Mouse (Mus musculus): ENCODE measurements around the gene Srsf12. TPM values are rescaled to one million over a fixed set of nuclear protein-coding genes. Genes with fewer than 3 reads are reported as not detected.

Gene Srsf12
- polyA plus RNA-seq (2016; fragmentation: Nextera tagmentation; extraction: Ambion mirVana), result 2.2 and 3.3 TPM in 2 replicates

- H3K36me3 ChIP-seq, result no peaks in the 10 kb centered on the region
- H3K4me1 ChIP-seq (replicated peaks), result peaks cover 7% of the 10 kb centered on the region; the same call in 1 of the 2 replicates
- H3K27me3 ChIP-seq (replicated peaks), result no peaks in the 10 kb centered on the region; the same call in 1 of the 2 replicates
- H3K9ac ChIP-seq, result peak within 1 kb of the TSS; percentile 72
- peak within 1 kb of the TSS; percentile 56 for H3K4me3 ChIP-seq
- no peak within 1 kb of the TSS for H3K27ac ChIP-seq (ENCODE audit: poor library complexity, severe bottlenecking)
- peaks cover 5% of the 10 kb centered on the region for H3K9me3 ChIP-seq (replicated peaks)
- 3% methylated on average over 65 of the region's 65 CpGs for WGBS
- ATAC-seq (ENCODE audit: insufficient number of reproducible peaks, low FRiP score), result peak; percentile 66
- H3K4me2 ChIP-seq, result peak within 1 kb of the TSS; percentile 94
These were observed at the start of gene Srsf12 for GRCm38 (mm10) chr4:33208881-33209841. Srsf12 (plus strand) TSS chr4:33208991.

- H3K36me3 ChIP-seq, result 0 out of 2 replicates have a peak, but pooled peaks cover 7% of the 10 kb centered on the region
- H3K9me3 ChIP-seq (replicated peaks), result no peaks in the 10 kb centered on the region
- no peak overlapping the region for H3K4me2 ChIP-seq
- no peak for ATAC-seq (ENCODE audit: insufficient number of reproducible peaks, low FRiP score)
- no peak overlapping the region for H3K9ac ChIP-seq
- H3K4me1 ChIP-seq (replicated peaks), result 0 out of 2 replicates have a peak, but pooled peaks cover 4% of the 10 kb centered on the region
- H3K27me3 ChIP-seq (replicated peaks), result 0 out of 2 replicates have a peak, but pooled peaks cover 2% of the 10 kb centered on the region
- H3K27ac ChIP-seq (ENCODE audit: poor library complexity, severe bottlenecking), result no peak overlapping the region
- no peak overlapping the region for H3K4me3 ChIP-seq
- WGBS, result 81% methylated on average over 5 of the region's 5 CpGs
These were observed 25.3 kb upstream of the Srsf12 start for GRCm38 (mm10) chr4:33183477-33183876.

- H3K27me3 ChIP-seq (replicated peaks), result no peaks in the 10 kb centered on the region
- no peak overlapping the region for H3K9ac ChIP-seq
- H3K36me3 ChIP-seq, result 0 out of 2 replicates have a peak, but pooled peaks cover 4% of the 10 kb centered on the region
- H3K4me1 ChIP-seq (replicated peaks), result 0 out of 2 replicates have a peak, but pooled peaks cover 6% of the 10 kb centered on the region
- ATAC-seq (ENCODE audit: insufficient number of reproducible peaks, low FRiP score), result no peak
- no peak overlapping the region for H3K27ac ChIP-seq (ENCODE audit: poor library complexity, severe bottlenecking)
- WGBS, result 18% methylated on average over 9 of the region's 9 CpGs
- H3K4me3 ChIP-seq, result peak overlapping the region; percentile 82; the same call in 1 of the 2 replicates
- no peaks in the 10 kb centered on the region for H3K9me3 ChIP-seq (replicated peaks)
- peak overlapping the region; percentile 96 for H3K4me2 ChIP-seq
These were observed 20.6 kb upstream of the Srsf12 start for GRCm38 (mm10) chr4:33188164-33188563.

- H3K9me3 ChIP-seq (replicated peaks), result no peaks in the 10 kb centered on the region
- peak; percentile 88 for ATAC-seq (ENCODE audit: insufficient number of reproducible peaks, low FRiP score)
- WGBS, result under 1% methylated on average over 110 of the region's 123 CpGs
- H3K4me2 ChIP-seq, result peak overlapping the region; percentile 96
- H3K4me3 ChIP-seq, result peak overlapping the region; percentile 82
- 0 out of 2 replicates have a peak, but pooled peaks cover 3% of the 10 kb centered on the region for H3K36me3 ChIP-seq
- H3K27ac ChIP-seq (ENCODE audit: poor library complexity, severe bottlenecking), result peak overlapping the region; percentile 84
- H3K4me1 ChIP-seq (replicated peaks), result 0 out of 2 replicates have a peak, but pooled peaks cover 6% of the 10 kb centered on the region
- peak overlapping the region; percentile 73 for H3K9ac ChIP-seq
- H3K27me3 ChIP-seq (replicated peaks), result no peaks in the 10 kb centered on the region
These were observed 19.7 kb upstream of the Srsf12 start for GRCm38 (mm10) chr4:33188781-33189734.

- Histone ChIP-seq H3K4me1 (replicated peaks) (0 out of 2 replicates have a peak, but pooled peaks cover 6% of the 10 kb centered on the region), H3K4me2 (peak within 1 kb of the TSS; percentile 96), H3K9me3 (replicated peaks) (peaks cover under 1% of the 10 kb centered on the region; the same call in 1 of the 2 replicates), H3K9ac (peak within 1 kb of the TSS; percentile 73), H3K36me3 (0 out of 2 replicates have a peak, but pooled peaks cover 3% of the 10 kb centered on the region), H3K4me3 (peak within 1 kb of the TSS; percentile 82), H3K27me3 (replicated peaks) (no peaks in the 10 kb centered on the region), H3K27ac (ENCODE audit: poor library complexity, severe bottlenecking) (peak within 1 kb of the TSS; percentile 84)
- ATAC-seq (ENCODE audit: insufficient number of reproducible peaks, low FRiP score), result no peak
- WGBS, result 16% methylated on average over 6 of the region's 6 CpGs
These were observed 19.1 kb upstream of the Srsf12 start, which contains the start of gene Pm20d2 for GRCm38 (mm10) chr4:33189735-33190036. Pm20d2 (minus strand) TSS chr4:33189737.

- H3K4me3 ChIP-seq, result no peak overlapping the region
- no peaks in the 10 kb centered on the region for H3K4me1 ChIP-seq (replicated peaks)
- no peak for ATAC-seq (ENCODE audit: insufficient number of reproducible peaks, low FRiP score)
- no peak overlapping the region for H3K9ac ChIP-seq
- H3K27me3 ChIP-seq (replicated peaks), result no peaks in the 10 kb centered on the region
- WGBS, result 18% methylated on average over 2 of the region's 2 CpGs
- H3K27ac ChIP-seq (ENCODE audit: poor library complexity, severe bottlenecking), result no peak overlapping the region
- no peaks in the 10 kb centered on the region for H3K36me3 ChIP-seq
- H3K9me3 ChIP-seq (replicated peaks), result peaks cover 4% of the 10 kb centered on the region; the same call in 1 of the 2 replicates
- H3K4me2 ChIP-seq, result no peak overlapping the region
These were observed 10.7 kb upstream of the Srsf12 start for GRCm38 (mm10) chr4:33198117-33198516.

- Histone ChIP-seq H3K4me2 (no peak overlapping the region), H3K27ac (ENCODE audit: poor library complexity, severe bottlenecking) (no peak overlapping the region), H3K9ac (no peak overlapping the region), H3K9me3 (replicated peaks) (no peaks in the 10 kb centered on the region), H3K4me3 (no peak overlapping the region), H3K4me1 (replicated peaks) (peaks cover 7% of the 10 kb centered on the region; the same call in 1 of the 2 replicates), H3K27me3 (replicated peaks) (no peaks in the 10 kb centered on the region), H3K36me3 (no peaks in the 10 kb centered on the region)
- 3% methylated on average over 4 of the region's 4 CpGs for whole genome bisulfite sequencing
- no peak for ATAC-seq (ENCODE audit: insufficient number of reproducible peaks, low FRiP score)
These were observed 4.1 kb upstream of the Srsf12 start for GRCm38 (mm10) chr4:33204682-33205081.

- no peaks in the 10 kb centered on the region for H3K36me3 ChIP-seq
- ATAC-seq (ENCODE audit: insufficient number of reproducible peaks, low FRiP score), result no peak
- H3K27me3 ChIP-seq (replicated peaks), result no peaks in the 10 kb centered on the region; the same call in 1 of the 2 replicates
- WGBS, result 81% methylated on average over 2 of the region's 2 CpGs
- H3K4me1 ChIP-seq (replicated peaks), result peaks cover 7% of the 10 kb centered on the region; the same call in 1 of the 2 replicates
- no peak overlapping the region for H3K9ac ChIP-seq
- H3K4me2 ChIP-seq, result no peak overlapping the region
- H3K27ac ChIP-seq (ENCODE audit: poor library complexity, severe bottlenecking), result no peak overlapping the region
- no peak overlapping the region for H3K4me3 ChIP-seq
- 0 out of 2 replicates have a peak, but pooled peaks cover under 1% of the 10 kb centered on the region for H3K9me3 ChIP-seq (replicated peaks)
These were observed 1.2 kb upstream of the Srsf12 start for GRCm38 (mm10) chr4:33207551-33207950.

GRCm38 (mm10) chr4:33221847-33222246, 13.1 kb downstream of the Srsf12 start:
- Histone ChIP-seq H3K4me3 (no peak overlapping the region), H3K9ac (no peak overlapping the region), H3K27me3 (replicated peaks) (no peaks in the 10 kb centered on the region), H3K4me1 (replicated peaks) (no peaks in the 10 kb centered on the region), H3K27ac (ENCODE audit: poor library complexity, severe bottlenecking) (no peak overlapping the region), H3K4me2 (no peak overlapping the region), H3K36me3 (no peaks in the 10 kb centered on the region), H3K9me3 (replicated peaks) (no peaks in the 10 kb centered on the region)
- WGBS, result 52% methylated on average over 1 of the region's 1 CpGs
- no peak for ATAC-seq (ENCODE audit: insufficient number of reproducible peaks, low FRiP score)

- WGBS, result 71% methylated on average over 7 of the region's 7 CpGs
- H3K27ac ChIP-seq (ENCODE audit: poor library complexity, severe bottlenecking), result no peak overlapping the region
- no peaks in the 10 kb centered on the region for H3K9me3 ChIP-seq (replicated peaks)
- no peaks in the 10 kb centered on the region for H3K27me3 ChIP-seq (replicated peaks)
- no peak overlapping the region for H3K4me3 ChIP-seq
- H3K4me2 ChIP-seq, result no peak overlapping the region
- no peaks in the 10 kb centered on the region for H3K4me1 ChIP-seq (replicated peaks)
- no peak overlapping the region for H3K9ac ChIP-seq
- no peak for ATAC-seq (ENCODE audit: insufficient number of reproducible peaks, low FRiP score)
- H3K36me3 ChIP-seq, result no peaks in the 10 kb centered on the region
These were observed 15.3 kb downstream of the Srsf12 start for GRCm38 (mm10) chr4:33224003-33224675.
